Mouse (Mus musculus): ENCODE measurements around the gene Gm27179.
"Not testable (repeated sequence)": the region's sequence is repeated elsewhere in the genome, so short reads cannot be mapped to it uniquely, and the experiment has no call there.

Gene Gm27179

DNA sequence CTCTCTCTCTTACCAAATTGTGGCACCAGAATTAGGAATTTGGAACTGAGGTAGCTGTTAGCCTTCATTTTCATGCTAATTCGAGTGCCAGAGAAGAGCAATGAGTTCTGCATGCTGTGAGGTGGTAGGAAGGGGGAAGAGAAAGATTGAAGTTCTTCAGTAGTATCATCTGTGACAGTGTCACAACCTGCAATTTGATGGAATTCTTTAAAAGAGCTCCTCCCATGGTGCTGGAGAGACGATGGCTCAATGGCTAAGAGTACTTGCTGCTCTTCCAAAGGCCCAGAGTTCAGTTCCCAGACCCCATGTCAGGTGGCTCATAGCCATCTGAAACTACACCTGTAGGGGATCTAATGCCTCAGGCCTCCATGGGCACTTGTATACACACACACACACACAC is at the start of gene Gm27179:
Gene Gm27179, minus strand, starts transcription at position 101 of the 400 bp plus-strand sequence.
- DNase-seq = not testable (repeated sequence)

DNA sequence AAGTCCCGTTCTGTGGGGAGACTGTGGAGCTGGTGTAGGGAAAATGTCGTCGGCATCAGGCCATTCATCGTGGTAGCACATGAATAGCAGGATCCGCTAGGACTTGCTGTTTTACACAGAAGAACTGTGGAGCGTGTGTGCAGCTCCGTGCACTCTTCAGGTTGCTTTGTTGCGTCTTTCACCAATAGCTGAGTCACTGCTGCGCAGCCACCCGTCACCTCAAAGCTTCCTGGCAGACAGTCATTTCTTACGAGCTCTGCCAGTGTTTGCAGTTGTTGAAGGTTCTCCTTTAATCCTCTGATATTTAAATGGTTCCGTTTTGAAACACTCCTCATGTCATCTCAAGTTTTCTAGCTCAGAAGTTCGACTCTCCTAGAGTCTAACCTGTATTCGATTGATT is 45.2 kb upstream of the Gm27179 start:
- DNase-seq = not testable (repeated sequence)

DNA sequence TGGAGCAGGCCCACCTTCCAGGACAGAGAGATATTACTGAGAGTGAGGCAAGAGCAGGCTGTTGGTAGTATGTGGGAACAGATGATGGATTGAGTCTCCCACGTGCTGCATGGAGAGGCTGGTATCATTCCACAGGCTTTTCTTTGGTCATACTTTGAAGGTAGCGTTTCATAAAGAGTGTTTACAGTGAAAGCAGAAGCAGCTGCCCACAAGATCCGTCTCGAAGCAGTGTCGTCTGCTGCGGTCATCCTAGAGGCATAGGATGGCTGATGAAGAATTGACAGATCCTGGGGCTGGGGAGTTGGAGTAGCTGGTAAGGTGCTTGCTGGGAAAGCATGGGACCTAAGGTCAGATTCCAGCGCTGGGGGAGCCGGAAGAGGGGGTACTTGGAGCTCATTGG is 44.5 kb upstream of the Gm27179 start:
- not testable (repeated sequence) for DNase-seq

DNA sequence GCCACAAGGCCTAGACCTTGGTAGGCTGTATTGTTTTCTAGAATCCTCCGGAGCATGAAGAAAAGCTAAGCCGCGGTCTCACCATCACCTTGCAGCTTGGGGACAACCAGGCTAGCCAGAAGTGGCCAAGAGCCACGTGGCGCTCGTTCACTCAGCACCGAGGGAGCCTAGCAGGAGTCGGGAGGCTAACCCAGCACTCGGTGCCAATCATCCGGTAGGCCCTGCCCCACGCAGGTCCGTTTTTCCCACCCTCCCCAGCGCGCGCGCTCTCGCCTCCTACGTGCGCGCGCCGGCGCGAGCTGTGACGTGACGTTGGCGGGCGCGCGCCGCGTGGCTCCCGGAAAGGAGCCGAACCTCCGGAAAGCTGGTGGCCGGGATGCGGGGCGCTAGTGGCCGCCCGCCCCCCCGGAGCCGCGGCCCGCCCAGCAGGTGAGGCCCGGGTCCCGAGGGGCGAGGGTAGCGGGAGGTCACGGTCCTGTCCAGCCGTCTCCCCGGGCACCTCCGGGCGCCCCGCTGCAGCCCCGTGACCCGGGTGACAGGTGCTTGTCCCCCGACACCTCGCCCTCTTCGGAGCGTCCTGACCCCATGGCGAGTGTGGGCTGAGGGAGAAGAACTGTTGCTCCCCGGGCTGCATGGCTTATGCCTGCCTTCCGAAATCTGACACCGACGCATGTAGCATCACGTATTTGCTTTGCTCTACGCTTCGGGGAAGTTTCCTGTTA is 42.9 kb upstream of the Gm27179 start, which contains the start of gene Entpd4b:
Gene Entpd4b, plus strand, starts transcription at position 315 of the 722 bp plus-strand sequence.
- DNase-seq = not testable (repeated sequence)

DNA sequence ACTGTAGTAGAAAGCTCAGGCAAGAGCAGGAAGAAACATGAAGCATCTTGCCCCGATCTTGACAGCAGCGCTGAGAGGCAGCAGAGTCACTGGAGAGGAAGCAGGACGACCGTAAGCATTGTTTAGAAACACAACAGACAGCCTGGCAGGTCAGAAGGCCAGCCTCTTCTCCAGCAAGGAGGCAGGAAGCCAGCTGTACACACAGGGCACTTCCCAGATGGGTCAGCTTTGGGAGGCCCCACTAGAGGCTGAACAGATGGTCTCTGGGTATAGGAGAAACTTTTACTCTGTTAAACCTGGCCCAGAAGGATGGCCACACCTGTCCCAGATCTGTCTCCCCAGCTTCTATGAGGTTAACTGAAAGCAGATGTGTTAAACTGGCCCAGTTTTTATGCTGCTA is 35.0 kb upstream of the Gm27179 start:
- DNase-seq = not testable (repeated sequence)

DNA sequence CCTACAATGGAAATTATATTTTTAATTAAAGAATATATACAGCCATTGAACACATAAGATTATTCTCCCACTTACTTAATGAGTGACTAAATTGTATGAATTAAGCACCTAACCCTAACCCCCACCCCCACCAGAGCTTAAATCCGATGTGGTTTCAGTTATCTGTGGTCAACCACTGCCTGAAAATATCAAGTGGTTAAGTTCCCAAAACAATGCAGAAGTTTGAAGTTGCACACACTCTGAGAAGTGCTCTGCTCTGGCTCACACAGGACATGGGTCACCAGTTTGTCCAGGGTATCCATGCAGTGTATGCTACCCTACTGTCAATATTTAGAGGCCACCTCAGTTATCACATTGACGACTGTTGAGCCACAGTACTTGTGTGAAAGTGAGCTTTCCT is 32.7 kb upstream of the Gm27179 start:
- not testable (repeated sequence) for DNase-seq

DNA sequence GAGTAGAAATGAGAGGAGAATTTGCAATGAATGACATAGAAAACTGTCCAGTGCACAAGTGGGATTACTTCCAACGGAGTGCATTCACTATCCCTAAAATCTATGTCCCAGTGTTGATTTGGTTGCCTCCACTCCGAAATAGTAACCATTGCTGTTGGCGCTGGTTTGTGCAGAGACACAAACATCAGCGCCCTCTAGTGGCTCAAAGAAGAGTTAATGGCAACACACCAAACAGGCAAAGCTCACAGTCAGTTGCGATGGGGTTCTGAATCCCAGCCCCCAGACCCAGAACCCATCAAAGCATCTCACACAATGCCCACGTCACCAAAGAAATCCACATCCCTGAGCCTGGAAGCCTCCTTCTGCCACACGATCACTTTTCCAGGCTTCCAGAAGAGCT is 31.7 kb upstream of the Gm27179 start:
- DNase-seq = not testable (repeated sequence)

DNA sequence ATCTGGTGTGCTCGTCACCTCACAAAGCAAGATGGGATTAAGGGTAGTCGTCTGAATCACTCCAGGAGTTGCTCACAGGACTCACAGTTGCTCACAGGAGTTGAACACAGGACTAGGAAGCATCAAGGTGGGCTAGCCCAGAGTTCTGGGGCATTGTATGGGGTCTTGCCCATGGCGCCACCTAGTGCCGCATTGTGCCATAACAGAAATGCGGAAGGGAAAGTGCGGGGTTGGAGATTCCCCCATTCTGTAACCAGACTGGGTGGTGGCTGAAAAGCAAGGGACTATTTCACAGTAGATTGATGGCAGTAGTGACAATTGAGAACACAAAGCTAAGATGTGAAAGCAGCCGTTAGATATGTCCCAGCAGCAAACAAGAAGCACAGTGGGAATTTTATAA is 30.3 kb upstream of the Gm27179 start:
- not testable (repeated sequence) for DNase-seq

DNA sequence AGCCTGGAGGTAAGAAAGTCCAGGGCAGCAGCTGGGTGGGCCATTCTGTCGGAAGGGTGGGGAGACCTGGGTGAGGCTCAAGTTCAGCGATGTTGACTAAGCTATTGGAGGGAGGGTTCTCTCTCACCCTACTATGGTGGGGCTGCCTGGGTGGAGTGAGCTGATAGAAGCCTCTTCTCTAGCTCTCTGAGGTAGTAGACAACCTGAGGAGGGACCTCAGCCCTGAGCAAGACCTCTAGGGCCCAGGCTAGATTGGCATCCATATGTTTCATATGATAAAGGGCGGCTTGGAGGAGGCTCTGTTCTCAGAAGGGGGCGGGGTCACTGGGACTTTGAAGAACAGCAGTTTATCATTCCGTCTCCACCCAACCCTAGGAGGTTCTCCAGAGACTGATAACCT is 27.8 kb upstream of the Gm27179 start:
- not testable (repeated sequence) for DNase-seq

DNA sequence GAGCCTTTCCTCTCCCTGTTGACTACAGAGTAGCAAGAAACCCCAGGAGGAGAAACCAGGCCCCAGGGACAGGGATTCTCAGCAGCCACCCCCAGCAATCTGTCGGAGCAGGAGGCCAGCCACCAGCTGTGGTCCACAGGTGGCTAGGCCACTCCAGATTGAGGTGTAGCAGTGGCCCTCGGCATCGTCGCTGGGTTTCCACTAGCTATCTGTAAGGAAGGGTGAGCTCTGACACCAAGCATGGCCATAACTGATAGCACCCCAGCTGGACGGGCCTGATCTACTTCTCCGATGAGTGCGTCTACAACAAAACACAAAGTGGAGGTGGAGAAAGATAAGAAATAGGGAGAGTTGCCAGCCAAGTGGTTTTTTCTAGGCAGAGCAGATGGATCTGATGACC is 24.2 kb upstream of the Gm27179 start:
- not testable (repeated sequence) for DNase-seq

DNA sequence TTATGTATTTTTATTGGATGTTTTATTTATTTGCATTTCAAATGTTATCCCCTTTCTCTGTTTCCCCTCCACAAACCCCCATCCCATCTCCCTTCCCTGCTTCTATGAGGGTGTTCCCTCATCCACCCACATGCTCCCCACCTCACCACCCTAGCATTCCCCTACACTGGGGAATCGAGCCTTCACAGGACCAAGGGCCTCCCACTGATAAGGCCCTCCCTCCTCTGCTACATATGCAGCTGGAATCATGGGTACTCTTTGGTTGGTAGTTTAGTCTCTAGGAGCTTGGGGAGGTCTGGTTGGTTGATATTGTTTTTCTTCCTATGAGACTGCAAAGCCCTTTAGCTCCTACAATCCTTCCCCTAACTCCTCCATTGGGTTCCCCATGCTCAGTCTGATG is 13.9 kb upstream of the Gm27179 start:
- DNase-seq = not testable (repeated sequence)

DNA sequence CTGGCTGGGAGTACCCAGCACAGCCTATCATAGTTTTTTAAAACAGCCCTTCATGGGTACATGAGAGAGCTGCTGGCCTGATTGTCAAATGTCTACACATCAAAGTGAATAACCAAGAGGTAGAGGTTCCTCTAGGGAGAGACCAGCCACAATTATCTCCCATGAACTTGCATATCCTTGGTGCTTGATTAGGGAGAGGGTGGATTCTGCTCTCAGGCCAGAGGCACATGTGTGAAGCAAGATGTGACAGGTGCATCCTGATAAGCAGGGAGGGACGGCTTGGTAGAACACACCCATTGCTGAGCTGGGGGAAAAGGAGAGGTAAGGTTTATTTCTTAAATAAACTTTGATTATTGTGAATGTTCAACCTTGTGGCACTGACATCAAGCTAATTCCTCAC is 10.7 kb upstream of the Gm27179 start:
- not testable (repeated sequence) for DNase-seq

DNA sequence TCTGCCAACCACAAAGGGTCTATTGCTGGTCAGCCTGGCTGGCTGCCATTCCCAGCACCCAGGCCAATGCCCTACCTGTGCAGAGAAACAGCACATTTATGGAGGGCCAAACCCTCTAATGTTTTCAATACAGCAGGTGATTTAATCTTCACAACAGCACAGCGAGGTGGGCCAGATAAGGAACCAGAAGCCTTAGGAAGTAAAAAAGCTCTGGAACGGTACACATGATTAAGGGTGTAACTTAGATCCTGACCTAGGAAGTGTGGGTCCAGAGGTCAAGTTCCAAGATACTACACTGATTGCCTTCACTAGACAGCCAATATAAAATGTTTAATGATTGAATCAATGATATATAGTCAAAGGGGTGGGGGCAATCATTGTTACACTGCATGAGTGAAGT is 8.5 kb upstream of the Gm27179 start:
- DNase-seq = not testable (repeated sequence)

DNA sequence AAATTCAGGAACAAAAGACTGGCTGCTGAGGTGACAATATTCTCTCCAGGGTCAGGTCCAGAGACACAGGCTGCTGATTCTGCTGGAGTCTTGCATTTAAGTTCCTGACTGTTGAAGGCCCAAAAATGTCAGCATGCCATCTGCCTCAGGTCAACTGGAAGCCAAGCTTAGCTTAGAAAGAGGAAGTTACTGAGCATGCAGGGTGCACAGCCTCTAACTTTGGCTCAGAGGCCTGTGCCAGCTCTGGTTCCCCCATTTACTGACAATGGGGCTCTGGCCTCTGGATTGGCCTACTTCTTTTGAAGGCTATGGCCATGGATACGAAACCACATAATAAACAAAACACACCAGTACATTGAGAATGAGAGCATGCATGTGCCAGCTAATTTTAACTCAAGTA is 5.3 kb downstream of the Gm27179 start:
- DNase-seq = not testable (repeated sequence)

DNA sequence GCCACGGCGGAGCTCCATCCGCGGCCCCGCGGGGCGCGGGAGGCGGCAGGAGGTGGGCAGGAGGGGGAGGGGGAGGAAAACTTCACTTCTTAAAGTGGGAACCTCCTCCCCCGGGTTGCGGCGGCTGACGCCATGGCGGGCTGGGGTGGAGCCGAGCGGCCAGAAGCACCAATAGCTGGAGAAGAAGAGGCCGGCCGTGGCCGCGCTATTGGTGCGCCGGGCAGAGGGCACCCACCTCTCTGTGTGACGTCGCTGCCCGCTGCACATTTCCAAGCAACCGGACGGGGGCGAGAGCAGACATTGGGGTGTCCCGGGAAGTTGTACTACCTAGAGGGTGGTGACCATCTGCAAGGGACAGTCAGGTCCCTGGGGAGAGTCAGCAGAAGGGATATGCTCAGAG is 9.2 kb downstream of the Gm27179 start, which contains the start of gene Gm16867:
Gene Gm16867, minus strand, starts transcription at position 189 of the 400 bp plus-strand sequence.
- DNase-seq = not testable (repeated sequence)

DNA sequence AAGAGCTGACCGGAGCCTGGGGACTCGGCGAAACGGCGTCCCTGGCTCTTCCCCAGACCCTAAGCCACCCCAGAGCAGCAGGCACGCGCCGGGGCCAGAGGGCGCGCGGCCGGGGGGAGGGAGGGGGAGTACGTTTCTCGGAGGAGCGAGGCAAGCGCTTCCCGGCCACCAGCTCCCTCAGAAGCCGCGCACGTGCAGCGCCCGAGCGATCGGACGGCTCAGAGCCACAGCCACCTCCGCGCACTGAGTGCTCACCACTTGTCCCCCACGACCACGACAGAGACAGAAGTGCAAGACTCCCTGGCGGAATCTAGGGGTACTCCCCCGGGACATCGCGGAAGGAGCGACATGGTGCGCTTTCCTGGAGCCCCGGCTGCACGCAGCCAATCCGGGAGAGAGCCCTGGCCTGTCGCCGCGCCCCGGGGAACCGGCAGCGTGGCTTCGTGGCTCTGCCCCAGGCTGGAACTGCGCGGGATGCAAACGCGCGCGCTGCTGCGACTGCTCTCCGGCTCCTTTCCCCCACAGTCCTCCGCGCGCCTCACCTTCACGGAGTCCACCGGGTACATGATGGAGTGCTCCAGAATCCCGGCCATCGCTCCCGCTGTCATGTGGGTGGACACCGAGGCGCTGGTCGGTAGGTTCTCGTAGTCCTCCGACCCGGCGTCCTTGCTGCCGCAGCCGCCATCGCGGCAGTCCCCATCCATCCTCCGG is 9.8 kb downstream of the Gm27179 start:
- DNase-seq = not testable (repeated sequence)

DNA sequence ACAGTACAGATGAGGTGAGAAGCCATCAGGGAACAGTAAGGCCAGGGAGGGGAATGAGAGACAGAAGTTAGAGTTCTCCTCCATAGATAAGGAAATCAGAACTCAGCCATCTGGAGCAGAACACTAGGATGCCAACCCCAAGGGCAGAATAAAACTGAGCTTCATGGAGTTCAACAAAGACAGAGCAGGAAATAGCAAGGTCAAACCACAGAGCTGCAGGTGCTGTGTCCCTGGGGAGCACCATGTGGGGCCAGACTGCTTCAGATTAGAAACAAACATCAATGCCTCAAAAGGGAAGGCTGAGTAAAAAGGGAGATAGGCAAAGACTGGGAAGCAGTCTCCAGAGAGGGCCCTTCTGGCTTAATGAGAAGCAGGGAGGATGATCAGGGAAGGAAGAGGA is 16.1 kb downstream of the Gm27179 start:
- DNase-seq = not testable (repeated sequence)

DNA sequence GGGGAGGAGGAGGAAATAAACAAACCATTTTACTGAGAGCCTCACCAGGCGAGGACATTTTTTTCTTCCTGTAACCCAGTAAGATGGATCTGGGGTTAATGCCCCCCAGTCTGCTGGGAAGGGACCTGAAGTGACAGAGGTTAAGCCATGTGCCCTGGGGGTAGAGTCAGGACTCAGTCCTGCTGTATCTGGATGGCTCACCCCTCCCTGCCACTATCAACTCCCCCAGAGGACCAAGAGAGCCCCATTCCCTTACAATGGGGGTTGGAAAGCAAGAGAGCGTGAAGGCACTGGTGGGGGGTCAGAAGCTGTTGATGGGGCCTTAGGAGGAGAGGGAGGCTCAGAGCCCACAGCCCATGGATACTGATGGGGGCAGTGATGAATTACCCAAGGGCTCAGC is 17.4 kb downstream of the Gm27179 start:
- DNase-seq = not testable (repeated sequence)

DNA sequence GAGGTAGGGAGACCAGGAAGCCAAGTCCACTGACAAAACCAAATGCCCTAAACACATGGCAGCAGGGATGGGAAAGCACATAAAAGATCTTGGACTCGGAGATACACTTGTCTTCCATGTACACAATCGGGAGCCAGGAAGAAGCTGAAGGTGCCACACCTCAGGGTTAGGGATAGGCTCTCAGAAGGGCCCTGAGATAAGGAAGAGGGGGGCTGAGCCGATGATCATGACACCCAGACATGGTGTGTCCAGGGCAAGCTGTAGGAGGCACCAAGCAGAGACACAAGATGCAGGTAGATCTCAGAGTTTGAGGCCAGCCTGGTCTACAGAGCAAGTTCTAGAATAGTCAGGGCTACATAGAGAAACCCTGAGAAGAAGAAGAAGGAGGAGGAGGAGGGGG is 17.8 kb downstream of the Gm27179 start:
- not testable (repeated sequence) for DNase-seq

DNA sequence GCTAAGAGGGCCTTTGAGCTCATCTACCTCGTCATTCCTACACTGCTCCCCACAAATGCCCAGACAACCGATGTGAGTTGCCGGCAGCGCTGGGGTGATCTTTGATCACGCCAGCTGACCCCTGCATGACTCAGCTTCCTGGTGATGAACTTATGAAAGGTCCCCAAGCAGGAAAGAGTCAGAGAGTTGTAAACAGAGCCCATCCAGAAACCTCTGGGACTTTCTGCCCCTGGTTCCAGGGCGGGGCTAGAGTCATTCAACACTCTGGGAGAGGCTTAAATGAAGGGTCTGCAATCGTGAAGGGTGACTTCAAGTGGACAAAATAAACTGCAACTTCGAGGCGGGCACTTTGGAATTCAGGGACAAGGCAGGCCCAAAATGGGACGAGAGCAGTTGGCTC is 24.3 kb downstream of the Gm27179 start:
- not testable (repeated sequence) for DNase-seq

DNA sequence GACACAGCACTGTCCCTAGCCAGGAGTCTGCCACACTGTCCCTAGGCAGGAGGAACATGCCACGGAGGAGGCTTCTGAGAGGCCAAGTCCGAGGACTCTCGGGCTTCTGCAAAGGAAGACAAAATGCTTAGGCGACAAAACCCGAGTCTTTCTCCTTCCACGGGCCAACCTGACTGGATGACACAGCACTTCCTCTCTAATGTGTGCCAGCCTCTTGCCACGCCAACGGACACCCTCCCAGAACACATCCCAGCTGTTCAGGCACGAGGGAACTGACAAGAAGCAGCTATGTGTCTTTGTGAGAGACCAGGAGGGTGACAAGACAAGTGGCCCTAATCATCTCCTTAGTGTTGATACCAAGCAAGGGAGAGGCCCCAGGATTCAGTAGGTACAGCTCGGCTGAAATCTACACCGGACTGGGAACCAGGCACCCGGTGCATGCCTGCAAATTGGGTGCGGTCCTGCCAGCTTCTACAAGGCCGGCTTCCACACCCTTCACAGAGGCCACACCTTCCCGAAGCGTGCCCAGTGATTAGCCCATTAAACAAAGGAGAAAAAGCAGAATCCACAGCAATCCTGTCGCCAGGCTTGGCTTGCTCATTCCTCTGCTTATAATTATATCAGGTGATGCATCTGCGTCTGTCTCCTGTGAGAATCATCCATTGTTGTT is 26.7 kb downstream of the Gm27179 start:
- not testable (repeated sequence) for DNase-seq

DNA sequence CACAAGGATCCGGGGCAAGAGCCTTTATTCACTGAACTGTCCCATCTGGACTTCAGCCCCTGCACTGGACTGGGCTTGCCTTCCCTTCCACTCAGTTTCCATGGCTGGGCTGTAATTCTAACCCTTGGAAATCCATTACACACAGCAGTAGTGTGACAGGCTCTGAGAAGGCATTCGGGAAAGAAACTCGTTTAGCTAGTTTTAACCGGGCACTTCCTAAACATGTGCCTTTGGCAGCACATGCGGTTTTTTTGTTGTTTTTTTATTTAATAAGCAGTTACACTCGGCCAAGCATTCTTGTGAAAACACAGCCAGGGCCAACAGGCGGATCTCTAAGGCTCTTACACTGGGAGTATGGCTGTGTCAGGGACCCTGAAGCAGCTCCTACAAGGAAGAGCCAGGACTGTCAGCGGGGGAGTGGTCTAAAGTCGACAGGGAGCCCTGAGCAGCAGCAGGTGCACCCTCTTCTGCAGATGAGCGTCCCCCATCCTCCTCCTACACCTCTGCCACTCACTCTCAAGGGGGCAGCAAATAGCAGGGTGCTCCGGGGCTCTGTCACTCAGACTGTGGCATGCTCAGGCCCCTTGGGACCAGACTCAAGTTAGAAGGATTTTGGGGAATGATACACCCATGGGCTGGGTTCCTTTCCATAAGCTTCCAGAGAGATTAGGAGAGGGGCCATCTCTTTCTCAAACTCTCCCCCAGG is 38.3 kb downstream of the Gm27179 start:
- not testable (repeated sequence) for DNase-seq

DNA sequence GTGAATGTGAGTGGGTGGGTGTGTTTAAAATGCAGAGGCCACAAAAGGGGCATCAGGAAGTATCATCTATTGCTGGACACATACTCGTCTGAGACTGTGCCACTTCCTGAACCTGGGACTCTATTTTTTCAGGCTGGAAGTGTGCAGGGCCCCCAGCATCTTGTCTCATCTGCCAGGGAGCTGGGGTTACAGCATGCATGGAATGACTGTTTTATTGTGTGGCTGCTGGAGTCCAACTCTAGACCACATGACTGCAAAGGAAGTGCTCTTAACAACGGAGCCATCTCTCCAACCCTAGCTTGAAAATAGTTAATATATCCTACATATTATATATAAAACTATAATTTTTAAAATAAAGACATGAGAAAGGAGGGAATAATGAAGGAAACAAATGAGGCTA is 39.0 kb downstream of the Gm27179 start:
- DNase-seq = not testable (repeated sequence)
